Comparison of ENCODE assay signal across 8 mouse cellular contexts in the genomic region with DNA sequence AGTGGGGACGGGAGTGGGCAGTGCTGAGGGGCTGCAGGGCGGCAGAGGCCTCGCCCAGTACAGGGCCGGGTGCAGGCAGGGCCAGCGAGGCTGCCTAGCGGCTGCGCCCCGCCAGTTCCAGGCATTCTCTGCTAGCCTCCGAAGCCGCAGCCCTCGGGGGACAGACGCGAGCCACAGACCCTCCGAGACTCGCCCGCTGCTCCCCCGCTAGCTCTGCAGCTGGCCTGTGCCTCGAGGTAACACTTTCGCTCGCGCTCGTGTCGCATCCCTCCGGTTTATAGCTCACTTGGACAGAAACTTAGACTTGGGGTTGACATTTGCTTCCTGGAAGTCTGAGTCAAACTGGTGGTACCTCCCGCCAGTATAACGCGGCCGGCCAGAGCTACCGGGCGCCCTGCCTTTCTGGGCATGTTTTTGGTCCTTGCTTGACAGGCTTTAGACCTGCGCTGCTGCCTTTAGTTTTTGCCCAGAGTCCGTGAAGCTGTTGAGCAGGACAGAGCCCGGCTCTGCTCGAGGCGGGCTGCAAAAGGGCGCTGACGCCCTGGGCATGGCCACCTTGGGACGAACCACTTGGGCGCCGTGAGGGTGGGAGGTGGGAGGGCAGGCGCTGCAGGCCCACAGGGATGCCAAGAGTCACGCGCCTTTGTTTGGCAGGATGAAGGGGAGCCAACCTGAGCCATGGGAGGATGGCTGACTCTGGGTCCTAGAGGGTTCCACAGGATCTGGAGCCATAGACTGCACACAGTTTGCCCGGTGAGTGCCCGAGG. TPM values are rescaled to one million over a fixed set of nuclear protein-coding genes. Genes with fewer than 3 reads are reported as not detected.
DNase-seq lines count a peak whose midpoint lies in the region; ATAC-seq and TF ChIP-seq lines count a peak whose summit lies in the region.

No protein-coding gene starts in this region.

- no peaks in the 10 kb centered on the region for H3K27me3 ChIP-seq in thymus, adult 2 months (ENCODE audit: control insufficient read depth, insufficient read depth, low read length)
- H3K27me3 ChIP-seq in liver, embryonic 12.5 days (replicated peaks), result peaks cover 3% of the 10 kb centered on the region; the same call in 1 of the 2 replicates

- TF ChIP-seq POLR2A in thymus, adult 2 months (IDR thresholded peaks at IDR 0.05; ENCODE audit: control insufficient read depth, extremely low read depth, insufficient read depth, low read length, poor library complexity), result no peak

- no peaks in the 10 kb centered on the region; the same call in 1 of the 2 replicates for H3K9me3 ChIP-seq in liver, embryonic 12.5 days (replicated peaks)

- WGBS in thymus, adult 2 months, result 96% methylated on average over 45 of the region's 45 CpGs
- WGBS in liver, embryonic 12.5 days (ENCODE audit: insufficient replicate concordance), result 88% methylated on average over 45 of the region's 45 CpGs

- H3K4me3 ChIP-seq in thymus, adult 2 months (ENCODE audit: control insufficient read depth, insufficient read depth, low read length), result peak overlapping the region; percentile 94; the same call in 1 of the 2 replicates
- H3K4me3 ChIP-seq in liver, embryonic 12.5 days, result peak overlapping the region; percentile 77

- no peak for TF ChIP-seq CTCF in thymus, adult 2 months (IDR thresholded peaks at IDR 0.05; ENCODE audit: borderline replicate concordance, control insufficient read depth, extremely low read depth, insufficient read depth, low read length, poor library complexity)

- peak overlapping the region; percentile 76 for H3K9ac ChIP-seq in liver, embryonic 12.5 days

- H3K27ac ChIP-seq in thymus, adult 2 months (ENCODE audit: control insufficient read depth, insufficient read depth, low read length), result no peak overlapping the region
- peak overlapping the region; percentile 86 for H3K27ac ChIP-seq in liver, embryonic 12.5 days

- peaks cover 24% of the 10 kb centered on the region; the same call in 1 of the 2 replicates for H3K36me3 ChIP-seq in thymus, adult 2 months (ENCODE audit: control insufficient read depth, insufficient read depth, low read length)
- H3K36me3 ChIP-seq in liver, embryonic 12.5 days, result peaks cover 31% of the 10 kb centered on the region

- ATAC-seq in liver, embryonic 12.5 days, result no peak

- peak; percentile 41 to 47 for DNase-seq in cerebellum, adult 18-20 months
- no peak for DNase-seq in cerebellum, postnatal 36 days
- DNase-seq in thymus, adult 2 months, result no peak
- DNase-seq in thymus, postnatal 25 days, result no peak
- peak; percentile 44 for DNase-seq in heart, postnatal 4 days
- no peak for DNase-seq in B cell, adult 2 months
- no peak for DNase-seq in gastrocnemius, postnatal 10 days

- peaks cover 10% of the 10 kb centered on the region for H3K4me1 ChIP-seq in thymus, adult 2 months (replicated peaks; ENCODE audit: control insufficient read depth, insufficient read depth, low read length)
- H3K4me1 ChIP-seq in liver, embryonic 12.5 days, result peaks cover 60% of the 10 kb centered on the region

- peak overlapping the region; percentile 85 for H3K4me2 ChIP-seq in liver, embryonic 12.5 days

RNA-seq across cellular contexts. Expression of a gene that starts 0.8 kb away (rescaled TPM):
- 11.1 and 14.8 TPM in 2 replicates for polyA plus RNA-seq in thymus, adult 2 months (2012; rRNA removed)
- total RNA-seq in heart, postnatal 4 days (2021), result 1 to 10 TPM; 1.9 to 4.9 TPM
- 14.0 and 16.4 TPM in 2 replicates for polyA plus RNA-seq in liver, embryonic 12.5 days (2016; fragmentation: Nextera tagmentation; extraction: Ambion mirVana)
- 1 to 10 TPM; 3.9 to 5.5 TPM for total RNA-seq in gastrocnemius, postnatal 10 days (2021)

RNA-seq across cellular contexts. Expression of a gene that starts 6.2 kb away (rescaled TPM):
- 173 and 193 TPM in 2 replicates for polyA plus RNA-seq in thymus, adult 2 months (2012; rRNA removed)
- total RNA-seq in heart, postnatal 4 days (2021), result 100 to 1,000 TPM; 163 to 193 TPM
- polyA plus RNA-seq in liver, embryonic 12.5 days (2016; fragmentation: Nextera tagmentation; extraction: Ambion mirVana), result 22.1 and 27.3 TPM in 2 replicates
- 10 to 100 TPM; 84.3 to 88.4 TPM for total RNA-seq in gastrocnemius, postnatal 10 days (2021)

RNA-seq across cellular contexts. Expression of a gene that starts 7.3 kb away (rescaled TPM):
- 3.1 and 3.6 TPM in 2 replicates for polyA plus RNA-seq in thymus, adult 2 months (2012; rRNA removed)
- 1 to 10 TPM; 2.8 to 2.9 TPM for total RNA-seq in heart, postnatal 4 days (2021)
- polyA plus RNA-seq in liver, embryonic 12.5 days (2016; fragmentation: Nextera tagmentation; extraction: Ambion mirVana), result 3.1 and 3.4 TPM in 2 replicates
- total RNA-seq in gastrocnemius, postnatal 10 days (2021), result 1 to 10 TPM; 1.1 to 1.9 TPM

RNA-seq across cellular contexts. Expression of a gene that starts 23.9 kb away (rescaled TPM):
- 342 and 374 TPM in 2 replicates for polyA plus RNA-seq in thymus, adult 2 months (2012; rRNA removed)
- 100 to 1,000 TPM; 145 to 163 TPM for total RNA-seq in heart, postnatal 4 days (2021)
- polyA plus RNA-seq in liver, embryonic 12.5 days (2016; fragmentation: Nextera tagmentation; extraction: Ambion mirVana), result 5.7 and 6.3 TPM in 2 replicates
- total RNA-seq in gastrocnemius, postnatal 10 days (2021), result 10 to 100 TPM; 34.3 to 62.7 TPM

RNA-seq across cellular contexts. Expression of a gene that starts 31.3 kb away (rescaled TPM):
- 34.0 and 37.7 TPM in 2 replicates for polyA plus RNA-seq in thymus, adult 2 months (2012; rRNA removed)
- total RNA-seq in heart, postnatal 4 days (2021), result 1 to 10 TPM; 3.7 to 5.1 TPM
- 0.94 and 0.96 TPM in 2 replicates for polyA plus RNA-seq in liver, embryonic 12.5 days (2016; fragmentation: Nextera tagmentation; extraction: Ambion mirVana)
- 1 to 10 TPM; 2.3 to 3.2 TPM for total RNA-seq in gastrocnemius, postnatal 10 days (2021)

Comparison
In these comparisons a context has a peak if more than half of its experiments do, and no peak if none do; other contexts are left out.
1. DNase-seq: peak in cerebellum, adult 18-20 months (2 of 2) and heart, postnatal 4 days (single experiment); none in cerebellum, postnatal 36 days (0 of 2), thymus, adult 2 months (single experiment), thymus, postnatal 25 days (single experiment), B cell, adult 2 months (0 of 2) and gastrocnemius, postnatal 10 days (single experiment).